Mouse (Mus musculus): ENCODE measurements around the gene Ndufa8. TPM values are rescaled to one million over a fixed set of nuclear protein-coding genes. Genes with fewer than 3 reads are reported as not detected.

The Ndufa8 gene
- polyA plus RNA-seq, 1 experiment = 218 TPM

GRCm38 (mm10) chr2:36082802-36083580 is 33.8 kb upstream of the Ndufa8 start:
- Histone ChIP-seq H3K27ac (ENCODE audit: insufficient read depth, low read length) (no peak overlapping the region), H3K4me3 (ENCODE audit: insufficient read depth, low read length) (no peak overlapping the region), H3K4me1 (ENCODE audit: control insufficient read depth, insufficient read depth, low read length) (no peaks in the 10 kb centered on the region)
- no peak for TF ChIP-seq CTCF (IDR thresholded peaks at IDR 0.05; ENCODE audit: extremely low read depth, insufficient read depth, low read length)
- no peak for TF ChIP-seq POLR2A (IDR thresholded peaks at IDR 0.05; ENCODE audit: extremely low read depth, insufficient read depth, low read length)

DNA sequence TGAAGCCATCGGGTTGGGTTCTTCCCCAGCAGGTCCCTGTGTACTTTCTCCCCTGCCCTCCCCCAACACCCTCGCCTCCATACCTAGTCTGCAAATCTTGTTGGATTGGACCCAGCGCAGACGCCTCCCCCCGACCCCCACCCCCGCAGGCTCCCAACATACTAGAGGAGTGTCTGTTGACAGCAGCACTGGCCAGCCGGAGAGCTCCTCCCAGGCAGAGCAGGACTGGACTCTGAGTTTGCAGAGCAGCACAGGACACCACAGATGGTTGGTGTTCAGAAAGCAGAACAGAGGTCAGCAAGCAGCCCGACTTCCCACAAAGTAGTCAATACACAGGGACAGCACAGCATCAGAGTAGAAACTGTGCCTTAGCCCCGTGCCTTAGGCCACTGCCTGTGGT is 32.2 kb upstream of the Ndufa8 start:
- Histone ChIP-seq H3K4me1 (ENCODE audit: control insufficient read depth, insufficient read depth, low read length) (no peaks in the 10 kb centered on the region), H3K27ac (ENCODE audit: insufficient read depth, low read length) (no peak overlapping the region), H3K4me3 (ENCODE audit: insufficient read depth, low read length) (no peak overlapping the region)
- TF ChIP-seq CTCF (IDR thresholded peaks at IDR 0.05; ENCODE audit: extremely low read depth, insufficient read depth, low read length) = no peak
- TF ChIP-seq POLR2A (IDR thresholded peaks at IDR 0.05; ENCODE audit: extremely low read depth, insufficient read depth, low read length) = no peak

GRCm38 (mm10) chr2:36077160-36077761 is 28.1 kb upstream of the Ndufa8 start:
- TF ChIP-seq POLR2A (IDR thresholded peaks at IDR 0.05; ENCODE audit: extremely low read depth, insufficient read depth, low read length) (no peak), CTCF (IDR thresholded peaks at IDR 0.05; ENCODE audit: extremely low read depth, insufficient read depth, low read length) (no peak)
- no peak overlapping the region for H3K4me3 ChIP-seq (ENCODE audit: insufficient read depth, low read length)
- no peak overlapping the region for H3K27ac ChIP-seq (ENCODE audit: insufficient read depth, low read length)
- no peaks in the 10 kb centered on the region for H3K4me1 ChIP-seq (ENCODE audit: control insufficient read depth, insufficient read depth, low read length)

DNA sequence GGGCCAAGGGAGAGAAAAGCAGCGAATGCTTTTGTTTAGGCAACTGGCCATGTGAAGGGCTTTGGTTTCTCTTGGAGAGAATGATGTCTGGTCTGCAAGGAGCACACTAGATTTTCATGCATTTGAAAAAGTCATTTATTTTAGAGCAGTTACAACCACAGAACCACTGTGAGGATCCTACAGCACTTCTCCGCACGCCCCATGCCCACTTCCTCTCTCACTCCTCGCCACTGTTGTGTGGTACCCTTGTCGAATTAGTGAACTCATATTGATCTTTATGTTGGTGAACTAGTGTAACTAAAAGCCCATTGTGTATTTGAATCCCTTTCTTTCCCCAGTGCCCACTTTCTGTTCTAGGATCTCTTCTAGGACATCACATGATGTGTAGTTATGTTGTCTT is 26.0 kb upstream of the Ndufa8 start:
- TF ChIP-seq CTCF (IDR thresholded peaks at IDR 0.05; ENCODE audit: extremely low read depth, insufficient read depth, low read length) (no peak), POLR2A (IDR thresholded peaks at IDR 0.05; ENCODE audit: extremely low read depth, insufficient read depth, low read length) (no peak)
- H3K4me1 ChIP-seq (ENCODE audit: control insufficient read depth, insufficient read depth, low read length) = no peaks in the 10 kb centered on the region
- H3K4me3 ChIP-seq (ENCODE audit: insufficient read depth, low read length) = no peak overlapping the region
- no peak overlapping the region for H3K27ac ChIP-seq (ENCODE audit: insufficient read depth, low read length)

DNA sequence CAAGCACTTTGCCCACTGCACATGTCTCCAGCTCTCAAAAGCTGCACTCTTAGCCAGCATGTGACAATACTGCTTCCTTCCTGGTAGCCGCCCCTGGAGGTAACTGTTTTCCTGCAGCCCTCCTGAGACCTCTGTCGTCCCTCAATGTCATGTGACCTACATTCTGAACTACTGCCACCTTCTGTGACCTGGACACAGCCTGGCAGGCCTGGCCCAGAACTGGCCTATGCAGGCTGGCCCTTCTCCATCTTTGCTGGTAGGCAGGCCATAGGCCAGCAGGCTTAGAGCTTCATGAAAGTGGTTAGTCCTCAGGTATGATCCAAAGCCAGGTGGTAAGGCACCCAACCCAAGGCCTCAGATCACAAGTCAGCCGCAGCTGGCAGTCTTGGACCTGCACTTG is 24.6 kb upstream of the Ndufa8 start:
- TF ChIP-seq CTCF (IDR thresholded peaks at IDR 0.05; ENCODE audit: extremely low read depth, insufficient read depth, low read length) = no peak
- no peak for TF ChIP-seq POLR2A (IDR thresholded peaks at IDR 0.05; ENCODE audit: extremely low read depth, insufficient read depth, low read length)
- no peak overlapping the region for H3K4me3 ChIP-seq (ENCODE audit: insufficient read depth, low read length)
- H3K27ac ChIP-seq (ENCODE audit: insufficient read depth, low read length) = no peak overlapping the region
- no peaks in the 10 kb centered on the region for H3K4me1 ChIP-seq (ENCODE audit: control insufficient read depth, insufficient read depth, low read length)

DNA sequence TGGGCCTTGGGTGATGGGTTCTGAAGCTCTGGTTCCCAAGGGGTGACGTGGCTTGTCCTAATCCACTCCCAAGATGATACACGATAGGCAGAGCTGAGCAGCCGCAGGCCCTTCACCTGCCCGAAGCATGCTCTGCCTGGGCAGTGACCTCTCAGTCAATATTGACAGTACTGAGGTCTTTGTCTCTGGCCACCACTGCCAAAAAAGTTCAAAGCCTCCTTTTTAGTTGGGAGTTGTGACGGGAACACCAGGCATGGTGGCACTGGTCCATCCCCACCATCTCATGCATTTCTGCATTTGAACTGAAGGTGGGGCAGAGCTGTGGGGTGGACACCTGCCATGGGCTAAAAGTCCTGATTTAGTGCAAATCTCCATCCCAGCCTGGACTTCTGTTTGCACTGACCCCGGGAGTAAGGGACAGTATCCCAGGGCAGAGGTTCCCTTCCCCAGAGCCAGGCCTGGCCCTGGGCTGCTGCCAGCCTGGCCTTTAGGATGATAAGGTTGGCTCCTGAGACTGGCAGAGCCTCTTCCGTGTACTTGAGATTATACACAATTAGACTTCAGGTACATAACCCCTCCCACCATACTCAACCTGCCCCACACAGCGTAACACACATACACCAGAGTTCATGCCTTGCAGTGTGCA is 22.6 kb upstream of the Ndufa8 start:
- H3K4me1 ChIP-seq (ENCODE audit: control insufficient read depth, insufficient read depth, low read length) = no peaks in the 10 kb centered on the region
- H3K4me3 ChIP-seq (ENCODE audit: insufficient read depth, low read length) = no peak overlapping the region
- TF ChIP-seq POLR2A (IDR thresholded peaks at IDR 0.05; ENCODE audit: extremely low read depth, insufficient read depth, low read length) = no peak
- TF ChIP-seq CTCF (IDR thresholded peaks at IDR 0.05; ENCODE audit: extremely low read depth, insufficient read depth, low read length) = no peak
- no peak overlapping the region for H3K27ac ChIP-seq (ENCODE audit: insufficient read depth, low read length)

DNA sequence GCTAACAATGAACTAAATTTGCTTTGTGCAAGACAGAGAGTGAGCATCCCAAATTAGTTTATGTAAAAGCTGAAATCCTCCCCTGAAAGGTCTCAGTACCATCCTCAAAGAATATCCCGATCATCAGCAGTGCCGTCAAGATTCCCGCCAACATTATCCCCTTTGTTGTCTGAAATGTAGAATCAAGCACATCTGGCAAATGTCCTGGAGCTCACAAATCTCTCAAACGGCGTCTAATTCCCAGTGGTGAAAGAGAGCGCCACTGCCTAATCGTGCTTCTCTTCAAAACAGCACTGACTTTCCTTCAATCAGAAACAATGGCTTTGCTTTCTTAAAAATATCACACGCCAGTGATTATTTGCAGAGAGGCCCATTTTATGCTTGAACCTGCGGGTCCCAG is 17.9 kb upstream of the Ndufa8 start:
- no peak overlapping the region for H3K27ac ChIP-seq (ENCODE audit: insufficient read depth, low read length)
- TF ChIP-seq POLR2A (IDR thresholded peaks at IDR 0.05; ENCODE audit: extremely low read depth, insufficient read depth, low read length) (no peak), CTCF (IDR thresholded peaks at IDR 0.05; ENCODE audit: extremely low read depth, insufficient read depth, low read length) (no peak)
- H3K4me1 ChIP-seq (ENCODE audit: control insufficient read depth, insufficient read depth, low read length) = no peaks in the 10 kb centered on the region
- no peak overlapping the region for H3K4me3 ChIP-seq (ENCODE audit: insufficient read depth, low read length)

DNA sequence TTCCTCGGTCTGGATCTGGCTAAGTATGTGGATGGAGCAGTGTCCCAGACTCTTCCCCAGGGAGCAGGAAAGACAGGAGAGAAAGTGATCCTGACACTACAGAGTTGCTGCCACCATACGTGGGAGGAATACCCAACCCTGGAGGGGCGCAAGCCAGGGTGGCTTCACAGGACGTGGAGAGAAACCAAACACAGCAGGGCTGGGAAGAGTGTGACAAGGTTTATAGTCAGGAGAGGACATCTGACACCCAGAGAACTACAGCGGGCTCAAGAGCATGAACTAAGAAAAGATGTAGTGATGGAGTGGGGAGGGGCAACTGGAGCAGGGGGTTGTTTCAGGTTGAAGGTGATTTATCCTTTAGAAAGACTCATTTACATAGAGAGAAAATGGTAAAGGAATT is 12.2 kb upstream of the Ndufa8 start:
- no peaks in the 10 kb centered on the region for H3K4me1 ChIP-seq (ENCODE audit: control insufficient read depth, insufficient read depth, low read length)
- no peak overlapping the region for H3K4me3 ChIP-seq (ENCODE audit: insufficient read depth, low read length)
- TF ChIP-seq CTCF (IDR thresholded peaks at IDR 0.05; ENCODE audit: extremely low read depth, insufficient read depth, low read length) = no peak
- no peak for TF ChIP-seq POLR2A (IDR thresholded peaks at IDR 0.05; ENCODE audit: extremely low read depth, insufficient read depth, low read length)
- H3K27ac ChIP-seq (ENCODE audit: insufficient read depth, low read length) = no peak overlapping the region

- TF ChIP-seq CTCF (IDR thresholded peaks at IDR 0.05; ENCODE audit: extremely low read depth, insufficient read depth, low read length) (no peak), POLR2A (IDR thresholded peaks at IDR 0.05; ENCODE audit: extremely low read depth, insufficient read depth, low read length) (no peak)
- no peak overlapping the region for H3K4me3 ChIP-seq (ENCODE audit: insufficient read depth, low read length)
- H3K4me1 ChIP-seq (ENCODE audit: control insufficient read depth, insufficient read depth, low read length) = no peaks in the 10 kb centered on the region
- H3K27ac ChIP-seq (ENCODE audit: insufficient read depth, low read length) = no peak overlapping the region
Observed at GRCm38 (mm10) chr2:36056248-36056647, 7.0 kb upstream of the Ndufa8 start.

All from cortical plate, adult 2 months (tissue).